9 mouse cellular contexts compared by ENCODE assay signal in the genomic region with DNA sequence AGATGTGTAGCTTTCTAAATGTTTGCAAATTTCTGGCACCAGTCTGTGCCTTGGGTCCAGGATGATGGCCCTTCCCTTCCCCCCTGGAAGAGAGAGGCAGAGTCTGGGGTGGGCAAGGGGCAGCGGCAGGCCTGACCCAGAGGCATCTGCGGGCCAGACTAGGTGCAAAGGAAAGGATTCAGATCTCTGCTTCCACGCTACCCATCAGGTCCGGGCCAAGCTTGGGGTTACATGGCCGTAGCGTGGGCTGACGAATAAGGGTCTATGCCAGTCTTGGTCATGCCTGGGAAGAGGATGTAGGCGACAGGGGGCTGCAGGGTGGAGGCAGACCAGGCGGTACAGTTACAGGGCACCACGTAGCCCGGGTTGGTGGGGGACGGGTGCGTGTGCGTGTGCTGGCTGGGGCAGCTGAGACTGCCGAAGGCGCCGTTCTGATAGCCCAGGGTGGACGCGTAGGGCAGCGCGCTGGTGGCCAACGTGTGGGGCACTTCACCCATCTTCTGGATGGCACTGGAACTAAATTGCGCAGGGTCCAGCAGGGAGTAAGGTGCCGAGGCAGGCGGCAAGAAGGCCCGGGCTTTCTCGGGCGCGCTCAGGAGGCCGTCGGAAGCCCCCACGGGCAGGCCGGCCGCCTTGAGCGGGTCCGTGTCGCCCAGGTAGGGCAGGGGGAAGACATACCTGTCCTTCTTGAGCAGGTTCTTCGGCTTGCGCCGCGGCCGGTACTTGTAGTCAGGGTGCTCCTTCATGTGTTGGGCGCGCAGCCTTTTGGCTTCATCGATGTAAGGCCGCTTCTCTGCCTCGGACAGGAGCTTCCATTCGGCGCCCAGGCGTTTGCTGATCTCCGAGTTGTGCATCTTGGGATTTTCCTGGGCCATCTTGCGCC. TPM values are rescaled to one million over a fixed set of nuclear protein-coding genes. Genes with fewer than 3 reads are reported as not detected.
DNase-seq lines count a peak whose midpoint lies in the region; ATAC-seq lines count a peak whose summit lies in the region.
"Had no signal": no experiment of that assay in that cellular context is flagged by ENCODE, and none has a peak within 500 bp of the region (broad histone marks: within the 10 kb centered on the region; RNA-seq: fewer than 3 reads in every experiment).

No protein-coding gene starts in this region.

- no peak for ATAC-seq in heart, embryonic 15.5 days (replicated peaks; ENCODE audit: insufficient number of reproducible peaks, insufficient read depth, low FRiP score, low read depth)
- no peak for ATAC-seq in hindbrain, embryonic 12.5 days (ENCODE audit: low FRiP score)
- no peak for ATAC-seq in midbrain, embryonic 16.5 days

- H3K27ac ChIP-seq in heart, embryonic 15.5 days = no peak overlapping the region
- 0 out of 2 replicates have a peak overlapping the region, but pooled peaks have one; percentile 40 for H3K27ac ChIP-seq in hindbrain, embryonic 12.5 days
- peak overlapping the region; percentile 85 for H3K27ac ChIP-seq in midbrain, embryonic 16.5 days (ENCODE audit: low read length)
- H3K27ac ChIP-seq: liver, embryonic 14.5 days had no signal

- no peak overlapping the region for H3K9ac ChIP-seq in heart, embryonic 15.5 days
- peak overlapping the region; percentile 42 for H3K9ac ChIP-seq in hindbrain, embryonic 12.5 days
- peak overlapping the region; percentile 65 for H3K9ac ChIP-seq in midbrain, embryonic 16.5 days (ENCODE audit: low read depth, low read length)
- H3K9ac ChIP-seq: liver, embryonic 14.5 days had no signal

- peaks cover 32% of the 10 kb centered on the region for H3K4me1 ChIP-seq in heart, embryonic 15.5 days (replicated peaks)
- H3K4me1 ChIP-seq in hindbrain, embryonic 12.5 days = peaks cover 35% of the 10 kb centered on the region
- peaks cover 14% of the 10 kb centered on the region for H3K4me1 ChIP-seq in midbrain, embryonic 16.5 days (ENCODE audit: control insufficient read depth, insufficient read depth, low read length)

- 2% methylated on average over 52 of the region's 52 CpGs for WGBS in heart, embryonic 15.5 days
- whole genome bisulfite sequencing in hindbrain, embryonic 12.5 days = under 1% methylated on average over 52 of the region's 52 CpGs
- WGBS in midbrain, embryonic 16.5 days = 1% methylated on average over 51 of the region's 52 CpGs

- no peaks in the 10 kb centered on the region for H3K36me3 ChIP-seq in heart, embryonic 15.5 days
- H3K36me3 ChIP-seq in hindbrain, embryonic 12.5 days = no peaks in the 10 kb centered on the region
- no peaks in the 10 kb centered on the region for H3K36me3 ChIP-seq in midbrain, embryonic 16.5 days (ENCODE audit: control insufficient read depth, insufficient read depth, low read length)

- H3K27me3 ChIP-seq in heart, embryonic 15.5 days = peaks cover 99% of the 10 kb centered on the region
- peaks cover 95% of the 10 kb centered on the region for H3K27me3 ChIP-seq in hindbrain, embryonic 12.5 days
- peaks cover 49% of the 10 kb centered on the region for H3K27me3 ChIP-seq in midbrain, embryonic 16.5 days (ENCODE audit: control insufficient read depth, insufficient read depth, low read depth, low read length)

- H3K4me3 ChIP-seq in heart, embryonic 15.5 days = peak overlapping the region; percentile 36
- peak overlapping the region; percentile 27 for H3K4me3 ChIP-seq in hindbrain, embryonic 12.5 days
- H3K4me3 ChIP-seq in midbrain, embryonic 16.5 days (ENCODE audit: low read depth, low read length) = peak overlapping the region; percentile 38

- H3K4me2 ChIP-seq in heart, embryonic 15.5 days = peak overlapping the region; percentile 57
- H3K4me2 ChIP-seq in hindbrain, embryonic 12.5 days (replicated peaks) = peak overlapping the region; percentile 41
- peak overlapping the region; percentile 52 for H3K4me2 ChIP-seq in midbrain, embryonic 16.5 days (ENCODE audit: low read length)

- no peaks in the 10 kb centered on the region for H3K9me3 ChIP-seq in heart, embryonic 15.5 days (replicated peaks)
- H3K9me3 ChIP-seq in hindbrain, embryonic 12.5 days (replicated peaks) = no peaks in the 10 kb centered on the region
- no peaks in the 10 kb centered on the region for H3K9me3 ChIP-seq in midbrain, embryonic 16.5 days (replicated peaks; ENCODE audit: control insufficient read depth, low read length, poor library complexity, severe bottlenecking)

- DNase-seq in heart, postnatal 4 days = no peak
- peak; percentile 53 for DNase-seq in ZHBTc4 (ENCODE audit: low read depth, low spot score)
- no peak for DNase-seq in thymus, postnatal 25 days
- DNase-seq in cerebellum, postnatal 36 days = no peak
- no peak for DNase-seq in ovary, postnatal 36 days (ENCODE audit: low spot score)

RNA-seq across cellular contexts. Expression of gene Sox14, which starts 1.0 kb away (rescaled TPM):
- polyA plus RNA-seq in heart, embryonic 15.5 days (2015; fragmentation: Nextera tagmentation; extraction: Ambion mirVana) = not detected in 2 replicates
- total RNA-seq in heart, postnatal 4 days (2021) = not detected
- 15.4 and 18.3 TPM in 2 replicates for polyA plus RNA-seq in hindbrain, embryonic 12.5 days (2016; fragmentation: Nextera tagmentation; extraction: Ambion mirVana)
- 60.0 and 76.6 TPM in 2 replicates for polyA plus RNA-seq in midbrain, embryonic 16.5 days (2015; fragmentation: Nextera tagmentation; extraction: Ambion mirVana)
- polyA plus RNA-seq: liver, embryonic 14.5 days had no signal

Comparison
In these comparisons a context has a peak if more than half of its experiments do, and no peak if none do; other contexts are left out.
1. RNA of gene Sox14, which starts 1.0 kb away (polyA plus RNA-seq): 60.0 to 76.6 TPM in midbrain, embryonic 16.5 days and 15.4 to 18.3 TPM in hindbrain, embryonic 12.5 days; not detected in heart, embryonic 15.5 days; every median in the first group is over 10 times any median in the second.
2. Peak in every context shown above with its lines, with median percentiles within 50 percentile points of each other: H3K4me2 ChIP-seq and H3K4me3 ChIP-seq.